Mouse (Mus musculus) liver, adult 2 months (tissue): ENCODE measurements around the gene Col15a1.

Experiments used
- CTCF ChIP-seq: fragments of 200-500 bp; IDR thresholded peaks from 2 replicates; pipeline ENCODE4 v1.5.1; 2011; ENCODE audit warnings: low read depth, low read length, control low read depth
- POLR2A ChIP-seq: fragments of 200-500 bp; IDR thresholded peaks from 2 replicates; pipeline ENCODE4 v1.6.1; 2011; ENCODE audit warnings: low read length, control low read depth; ENCODE audit not compliant: insufficient read depth; ENCODE audit errors: extremely low read depth

- TF ChIP-seq CTCF (no peak), POLR2A (no peak)
Measured at GRCm38 (mm10) chr4:47220544-47220943, 12.6 kb downstream of the Col15a1 start.
